Mouse (Mus musculus): ENCODE measurements at regions not wholly inside any gene's neighbourhood (a gene's known extent, or its start where the extent isn't known, plus 50 kb on each side); places are given as distances from the start of the nearest gene placed in this dataset.
"Not testable (repeated sequence)": the region's sequence is repeated elsewhere in the genome, so short reads cannot be mapped to it uniquely, and the experiment has no call there.

DNA sequence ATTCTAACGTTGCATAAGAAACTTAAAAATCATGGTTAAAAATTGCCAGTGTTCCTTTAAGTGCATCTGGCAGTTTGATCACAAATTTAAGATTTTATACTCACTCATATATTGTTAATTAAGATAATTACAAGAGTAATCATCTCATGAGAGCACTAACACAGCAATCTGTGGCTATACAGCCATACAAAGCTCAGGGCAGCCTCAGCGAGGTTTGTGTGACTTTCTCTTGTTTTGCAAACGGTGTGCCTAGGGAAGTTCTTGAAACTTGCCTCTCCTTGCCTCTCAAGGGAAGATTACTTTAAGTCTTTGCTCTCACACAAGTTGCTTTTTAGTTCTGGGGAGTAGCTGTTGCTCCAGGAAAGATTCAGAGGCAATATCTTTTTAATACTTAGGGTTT is 58.1 kb upstream of the Slc1a4 start:
- H3K9me3 ChIP-seq, result peaks cover 9% of the 10 kb centered on the region; the same call in 1 of the 2 replicates
- no peak for ATAC-seq (ENCODE audit: low FRiP score, low read depth)
- H3K27ac ChIP-seq, result no peak overlapping the region
- H3K9ac ChIP-seq, result no peak overlapping the region
- no peaks in the 10 kb centered on the region for H3K4me1 ChIP-seq
- no peaks in the 10 kb centered on the region for H3K36me3 ChIP-seq
- no peaks in the 10 kb centered on the region for H3K27me3 ChIP-seq (replicated peaks)
- WGBS, result 85% methylated on average over 3 of the region's 3 CpGs
- no peak overlapping the region for H3K4me2 ChIP-seq (replicated peaks)
- H3K4me3 ChIP-seq, result no peak overlapping the region

DNA sequence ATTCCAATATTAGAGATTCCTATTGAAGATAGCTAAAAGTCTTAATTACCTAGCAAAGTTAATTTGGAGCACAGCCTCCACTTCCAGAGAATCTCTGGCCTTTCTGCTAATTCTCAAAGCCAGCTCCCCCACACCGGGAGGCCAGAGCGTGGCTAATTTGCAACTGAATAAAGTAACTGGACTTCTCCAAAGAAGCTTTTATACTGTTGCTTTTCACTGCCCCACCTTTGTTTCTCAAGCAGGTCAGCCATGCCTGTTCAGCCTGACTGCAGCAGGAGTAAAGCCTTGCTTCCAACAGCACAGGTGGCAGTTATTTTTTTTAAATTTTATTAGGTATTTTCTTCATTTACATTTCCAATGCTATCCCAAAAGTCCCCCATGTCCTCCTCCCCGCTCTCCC is 60.8 kb upstream of the Slc1a4 start:
- not testable (repeated sequence) for ATAC-seq (ENCODE audit: low FRiP score, low read depth); H3K27me3 ChIP-seq (replicated peaks); H3K9ac ChIP-seq; H3K4me1 ChIP-seq; H3K4me3 ChIP-seq; H3K27ac ChIP-seq; H3K4me2 ChIP-seq (replicated peaks); H3K36me3 ChIP-seq; H3K9me3 ChIP-seq
- 60% methylated on average over 3 of the region's 3 CpGs for WGBS

- H3K4me1 ChIP-seq; H3K27me3 ChIP-seq (replicated peaks); H3K4me2 ChIP-seq (replicated peaks); H3K36me3 ChIP-seq; H3K4me3 ChIP-seq; H3K9ac ChIP-seq; H3K9me3 ChIP-seq; H3K27ac ChIP-seq; ATAC-seq (ENCODE audit: low FRiP score, low read depth): not testable (repeated sequence)
- WGBS, result 92% methylated on average over 3 of the region's 3 CpGs
Observed at GRCm38 (mm10) chr11:20393807-20394206, 61.3 kb upstream of the Slc1a4 start.

- WGBS, result 93% methylated on average over 7 of the region's 7 CpGs
- no peak overlapping the region for H3K9ac ChIP-seq
- H3K4me3 ChIP-seq, result no peak overlapping the region
- H3K4me2 ChIP-seq (replicated peaks), result no peak overlapping the region
- no peak for ATAC-seq (ENCODE audit: low FRiP score, low read depth)
- no peaks in the 10 kb centered on the region for H3K27me3 ChIP-seq (replicated peaks)
- peaks cover 5% of the 10 kb centered on the region; the same call in 1 of the 2 replicates for H3K9me3 ChIP-seq
- H3K27ac ChIP-seq, result no peak overlapping the region
- H3K4me1 ChIP-seq, result no peaks in the 10 kb centered on the region; the same call in 1 of the 2 replicates
- no peaks in the 10 kb centered on the region for H3K36me3 ChIP-seq
Observed at GRCm38 (mm10) chr11:20395848-20396203, 63.3 kb upstream of the Slc1a4 start.

- H3K4me2 ChIP-seq (replicated peaks), result no peak overlapping the region
- H3K9ac ChIP-seq, result no peak overlapping the region
- H3K27me3 ChIP-seq (replicated peaks), result no peaks in the 10 kb centered on the region
- H3K4me3 ChIP-seq, result no peak overlapping the region
- 79% methylated on average over 11 of the region's 11 CpGs for WGBS
- no peaks in the 10 kb centered on the region; the same call in 1 of the 2 replicates for H3K4me1 ChIP-seq
- no peak overlapping the region for H3K27ac ChIP-seq
- H3K9me3 ChIP-seq, result peaks cover 2% of the 10 kb centered on the region; the same call in 1 of the 2 replicates
- H3K36me3 ChIP-seq, result no peaks in the 10 kb centered on the region
- no peak for ATAC-seq (ENCODE audit: low FRiP score, low read depth)
Observed at GRCm38 (mm10) chr11:20396204-20396848, 63.8 kb upstream of the Slc1a4 start.

DNA sequence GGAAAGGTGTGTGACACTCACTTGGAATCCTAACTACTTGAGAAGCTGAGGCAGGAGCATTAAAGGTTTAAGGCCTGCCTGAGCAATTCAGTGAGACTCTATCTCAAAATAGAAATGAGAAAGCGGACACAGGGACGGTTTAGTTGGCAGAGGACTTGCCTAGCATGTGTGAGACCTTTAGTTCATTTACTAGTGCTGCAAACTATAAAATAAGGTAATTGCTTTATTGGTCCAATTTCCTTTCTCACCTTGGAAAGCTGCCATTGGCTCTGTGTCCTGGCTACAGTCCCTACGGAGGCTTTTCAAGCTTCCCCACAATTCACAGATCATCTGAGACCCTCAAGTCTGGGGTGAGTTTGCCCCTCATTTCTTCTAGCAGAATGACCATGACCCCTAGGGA is 64.4 kb upstream of the Slc1a4 start:
- H3K4me2 ChIP-seq (replicated peaks), result no peak overlapping the region
- H3K36me3 ChIP-seq, result no peaks in the 10 kb centered on the region
- H3K9me3 ChIP-seq, result no peaks in the 10 kb centered on the region
- ATAC-seq (ENCODE audit: low FRiP score, low read depth), result no peak
- no peak overlapping the region for H3K27ac ChIP-seq
- no peaks in the 10 kb centered on the region; the same call in 1 of the 2 replicates for H3K4me1 ChIP-seq
- WGBS, result 49% methylated on average over 3 of the region's 3 CpGs
- no peak overlapping the region for H3K9ac ChIP-seq
- H3K4me3 ChIP-seq, result no peak overlapping the region
- H3K27me3 ChIP-seq (replicated peaks), result no peaks in the 10 kb centered on the region

- 4% methylated on average over 32 of the region's 32 CpGs for WGBS
Observed at GRCm38 (mm10) chr11:20400302-20401234, 68.1 kb upstream of the Slc1a4 start.

DNA sequence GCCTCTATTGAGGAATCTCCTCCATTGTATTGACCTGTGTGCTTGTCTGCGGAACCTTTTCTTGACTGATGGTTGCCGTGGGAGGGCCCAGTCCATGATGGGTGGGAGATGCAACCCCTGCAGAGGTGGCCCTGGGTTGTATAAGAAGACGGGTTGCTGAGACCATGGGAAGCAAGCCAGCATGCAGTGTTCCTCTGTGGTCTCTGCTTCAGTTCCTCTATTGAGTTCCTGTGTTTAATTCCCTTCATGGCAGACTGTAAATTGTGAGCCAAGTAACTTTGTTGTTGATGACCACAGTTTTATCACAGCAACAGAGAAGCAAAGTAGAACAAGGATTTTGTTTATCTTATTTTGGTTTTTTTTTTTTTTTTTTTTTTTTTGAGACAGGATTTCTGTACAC is 70.9 kb upstream of the Slc1a4 start:
- no peaks in the 10 kb centered on the region; the same call in 1 of the 2 replicates for H3K4me1 ChIP-seq
- H3K4me2 ChIP-seq (replicated peaks), result no peak overlapping the region
- no peaks in the 10 kb centered on the region for H3K9me3 ChIP-seq
- no peaks in the 10 kb centered on the region for H3K36me3 ChIP-seq
- no peak overlapping the region for H3K27ac ChIP-seq
- no peak overlapping the region for H3K4me3 ChIP-seq
- no peak overlapping the region for H3K9ac ChIP-seq
- no peak for ATAC-seq (ENCODE audit: low FRiP score, low read depth)
- 69% methylated on average over 3 of the region's 3 CpGs for WGBS
- H3K27me3 ChIP-seq (replicated peaks), result no peaks in the 10 kb centered on the region

More at GRCm38 (mm10) chr11:20400302-20401234, 68.1 kb upstream of the Slc1a4 start:
- H3K27me3 ChIP-seq (replicated peaks), result no peaks in the 10 kb centered on the region
- no peaks in the 10 kb centered on the region; the same call in 1 of the 2 replicates for H3K4me1 ChIP-seq
- H3K4me3 ChIP-seq, result peak overlapping the region; percentile 29
- H3K9me3 ChIP-seq, result no peaks in the 10 kb centered on the region
- ATAC-seq (ENCODE audit: low FRiP score, low read depth), result peak; percentile 89
- H3K36me3 ChIP-seq, result no peaks in the 10 kb centered on the region
- 0 out of 2 replicates have a peak overlapping the region, but pooled peaks have one; percentile 40 for H3K9ac ChIP-seq
- H3K27ac ChIP-seq, result no peak overlapping the region
- H3K4me2 ChIP-seq (replicated peaks), result peak overlapping the region; percentile 63

- no peaks in the 10 kb centered on the region for H3K9me3 ChIP-seq
- WGBS, result 87% methylated on average over 5 of the region's 5 CpGs
- no peak overlapping the region for H3K9ac ChIP-seq
- H3K4me2 ChIP-seq (replicated peaks), result no peak overlapping the region
- H3K4me1 ChIP-seq, result no peaks in the 10 kb centered on the region; the same call in 1 of the 2 replicates
- no peak overlapping the region for H3K27ac ChIP-seq
- no peak overlapping the region for H3K4me3 ChIP-seq
- H3K27me3 ChIP-seq (replicated peaks), result no peaks in the 10 kb centered on the region
- H3K36me3 ChIP-seq, result no peaks in the 10 kb centered on the region
- ATAC-seq (ENCODE audit: low FRiP score, low read depth), result no peak
Observed at GRCm38 (mm10) chr11:20404476-20404875, 72.0 kb upstream of the Slc1a4 start.

- Histone ChIP-seq H3K36me3 (no peaks in the 10 kb centered on the region), H3K4me3 (no peak overlapping the region), H3K9me3 (peaks cover 31% of the 10 kb centered on the region), H3K27ac (no peak overlapping the region), H3K4me2 (replicated peaks) (no peak overlapping the region), H3K4me1 (no peaks in the 10 kb centered on the region), H3K27me3 (replicated peaks) (no peaks in the 10 kb centered on the region), H3K9ac (no peak overlapping the region)
- no peak for ATAC-seq (ENCODE audit: low FRiP score, low read depth)
- WGBS, result 77% methylated on average over 2 of the region's 2 CpGs
Observed at GRCm38 (mm10) chr11:20418141-20418540, 85.6 kb upstream of the Slc1a4 start.

DNA sequence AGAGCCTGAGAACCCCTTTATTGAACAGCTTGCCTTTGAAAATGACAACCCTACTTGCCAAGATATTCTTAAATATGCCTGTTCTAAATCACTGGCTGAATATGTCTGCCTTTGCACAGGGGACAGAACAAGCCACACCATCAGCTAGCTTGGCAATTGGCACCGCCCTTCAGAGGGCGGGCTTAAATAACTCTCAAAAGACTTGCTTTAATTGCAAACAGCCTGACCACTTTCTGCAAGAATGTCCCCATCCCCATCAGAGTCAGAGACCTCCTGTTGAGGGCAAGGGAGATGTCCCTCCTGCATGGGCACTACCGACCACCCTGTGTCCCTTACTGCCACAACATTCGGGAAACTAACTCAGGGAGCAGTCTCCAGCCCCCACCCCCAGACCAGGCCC is 88.4 kb upstream of the Slc1a4 start:
- 79% methylated on average over 4 of the region's 4 CpGs for WGBS
- no peak overlapping the region for H3K4me2 ChIP-seq (replicated peaks)
- no peak for ATAC-seq (ENCODE audit: low FRiP score, low read depth)
- H3K9me3 ChIP-seq, result peaks cover 21% of the 10 kb centered on the region
- no peaks in the 10 kb centered on the region for H3K27me3 ChIP-seq (replicated peaks)
- H3K9ac ChIP-seq, result no peak overlapping the region
- H3K36me3 ChIP-seq, result no peaks in the 10 kb centered on the region
- H3K4me3 ChIP-seq, result no peak overlapping the region
- no peaks in the 10 kb centered on the region for H3K4me1 ChIP-seq
- H3K27ac ChIP-seq, result no peak overlapping the region

GRCm38 (mm10) chr11:20436057-20436456 is 103.5 kb upstream of the Slc1a4 start:
- no peak for ATAC-seq (ENCODE audit: low FRiP score, low read depth)
- no peak overlapping the region for H3K9ac ChIP-seq
- H3K4me2 ChIP-seq (replicated peaks), result no peak overlapping the region
- H3K27me3 ChIP-seq (replicated peaks), result no peaks in the 10 kb centered on the region
- no peaks in the 10 kb centered on the region for H3K36me3 ChIP-seq
- no peak overlapping the region for H3K27ac ChIP-seq
- H3K4me1 ChIP-seq, result no peaks in the 10 kb centered on the region
- H3K9me3 ChIP-seq, result no peaks in the 10 kb centered on the region
- WGBS, result 81% methylated on average over 9 of the region's 9 CpGs
- H3K4me3 ChIP-seq, result no peak overlapping the region
